ENCODE assay signal across 8 mouse cellular contexts in the genomic region with DNA sequence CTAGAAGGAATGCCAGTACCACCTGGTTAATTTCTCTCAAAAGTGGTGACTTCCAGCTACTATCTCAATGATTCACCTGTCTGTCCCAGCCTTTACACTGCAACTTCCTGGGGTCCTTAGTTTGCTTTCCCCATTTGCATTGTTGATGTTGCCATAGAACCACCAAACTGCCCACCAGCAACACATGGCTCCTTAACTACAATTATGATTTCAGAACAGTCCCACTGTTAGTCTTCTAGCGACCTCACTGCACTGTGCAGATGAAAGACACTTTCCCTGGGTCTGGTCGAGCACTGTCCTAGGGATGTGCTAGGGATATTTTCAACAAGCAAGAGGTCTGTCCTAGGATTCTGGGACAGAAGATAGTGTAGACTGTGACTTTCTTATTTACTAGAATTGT. TPM values are rescaled to one million over a fixed set of nuclear protein-coding genes. Genes with fewer than 3 reads are reported as not detected.
DNase-seq lines count a peak whose midpoint lies in the region; ATAC-seq and TF ChIP-seq lines count a peak whose summit lies in the region.

Gene Wdr1 (minus strand): TSS at position 101 of the 400 bp plus-strand sequence.

- no peaks in the 10 kb centered on the region for H3K27me3 ChIP-seq in Patski
- H3K27me3 ChIP-seq in forebrain, embryonic 16.5 days (replicated peaks; ENCODE audit: control insufficient read depth, insufficient read depth, low read length) = no peaks in the 10 kb centered on the region
- no peaks in the 10 kb centered on the region for H3K27me3 ChIP-seq in hindbrain, embryonic 14.5 days (ENCODE audit: control insufficient read depth, insufficient read depth, low read length)
- no peaks in the 10 kb centered on the region for H3K27me3 ChIP-seq in liver, embryonic 16.5 days (ENCODE audit: control insufficient read depth, insufficient read depth, low read depth, low read length)

- no peak for ATAC-seq in Patski
- ATAC-seq in forebrain, embryonic 16.5 days = no peak
- no peak for ATAC-seq in hindbrain, embryonic 14.5 days (ENCODE audit: low FRiP score)
- no peak for ATAC-seq in liver, embryonic 16.5 days (ENCODE audit: low read depth)

- POLR2A ChIA-PET in Patski (lab: Charles Lee) = interaction anchor here (1.4 kb wide), 1 partner anchor 16 kb away, joined by 3 read pairs; no protein-coding TSS in a partner anchor

- peaks cover 26% of the 10 kb centered on the region for H3K4me1 ChIP-seq in forebrain, embryonic 16.5 days (replicated peaks; ENCODE audit: control insufficient read depth, insufficient read depth, low read length)
- H3K4me1 ChIP-seq in hindbrain, embryonic 14.5 days (replicated peaks; ENCODE audit: control insufficient read depth, insufficient read depth, low read length) = peaks cover 30% of the 10 kb centered on the region
- H3K4me1 ChIP-seq in liver, embryonic 16.5 days (ENCODE audit: control insufficient read depth, low read depth, low read length) = peaks cover 13% of the 10 kb centered on the region

- no peak for TF ChIP-seq CTCF in Patski (IDR thresholded peaks at IDR 0.05)

- no peaks in the 10 kb centered on the region for H3K36me3 ChIP-seq in forebrain, embryonic 16.5 days (ENCODE audit: control insufficient read depth, insufficient read depth)
- peaks cover 14% of the 10 kb centered on the region for H3K36me3 ChIP-seq in hindbrain, embryonic 14.5 days (replicated peaks; ENCODE audit: control insufficient read depth, insufficient read depth)
- H3K36me3 ChIP-seq in liver, embryonic 16.5 days (ENCODE audit: control insufficient read depth, insufficient read depth) = peaks cover 5% of the 10 kb centered on the region; the same call in 1 of the 2 replicates

- H3K9me3 ChIP-seq in forebrain, embryonic 16.5 days (ENCODE audit: control insufficient read depth, low read length) = no peaks in the 10 kb centered on the region
- H3K9me3 ChIP-seq in hindbrain, embryonic 14.5 days (ENCODE audit: control insufficient read depth, low read length) = no peaks in the 10 kb centered on the region
- no peaks in the 10 kb centered on the region for H3K9me3 ChIP-seq in liver, embryonic 16.5 days (replicated peaks; ENCODE audit: control insufficient read depth, low read length)

- H3K27ac ChIP-seq in forebrain, embryonic 16.5 days (ENCODE audit: low read length) = peak within 1 kb of the TSS; percentile 89
- peak within 1 kb of the TSS; percentile 79 for H3K27ac ChIP-seq in hindbrain, embryonic 14.5 days
- H3K27ac ChIP-seq in liver, embryonic 16.5 days (ENCODE audit: low read length) = peak within 1 kb of the TSS; percentile 93

- H3K4me2 ChIP-seq in forebrain, embryonic 16.5 days (ENCODE audit: low read length) = peak within 1 kb of the TSS; percentile 91
- H3K4me2 ChIP-seq in hindbrain, embryonic 14.5 days (replicated peaks) = peak within 1 kb of the TSS; percentile 62
- H3K4me2 ChIP-seq in liver, embryonic 16.5 days (ENCODE audit: low read depth, low read length) = peak within 1 kb of the TSS; percentile 68

- H3K9ac ChIP-seq in forebrain, embryonic 16.5 days (replicated peaks; ENCODE audit: low read depth, low read length) = peak within 1 kb of the TSS; percentile 65
- H3K9ac ChIP-seq in hindbrain, embryonic 14.5 days = peak within 1 kb of the TSS; percentile 64
- H3K9ac ChIP-seq in liver, embryonic 16.5 days (ENCODE audit: low read depth, low read length) = peak within 1 kb of the TSS; percentile 94

- CTCF ChIA-PET in Patski (lab: Charles Lee) = interaction anchor here (1.1 to 1.6 kb wide), 5 partner anchors 13 to 23 kb away, joined by 3 to 7 read pairs (median 4); no protein-coding TSS in a partner anchor

- 74% methylated on average over 2 of the region's 2 CpGs for WGBS in forebrain, embryonic 16.5 days
- WGBS in hindbrain, embryonic 14.5 days = 89% methylated on average over 2 of the region's 2 CpGs
- WGBS in liver, embryonic 16.5 days (ENCODE audit: insufficient replicate concordance) = 53% methylated on average over 2 of the region's 2 CpGs

- DNase-seq in adrenal gland, adult 18-20 months (ENCODE audit: low spot score in 2 of 2) = no peak
- no peak for DNase-seq in adrenal gland, adult (ENCODE audit: inconsistent age in 2 of 2, low spot score in 1 of 2)
- DNase-seq in Patski (ENCODE audit: low read depth, low spot score) = no peak
- DNase-seq in hindbrain, embryonic 14.5 days (ENCODE audit: low spot score) = no peak
- DNase-seq in c-Kit-positive CD71-positive TER-119-positive erythroid progenitor cells, embryonic 14.5 days (ENCODE audit: low spot score) = no peak
- DNase-seq in thymus, postnatal 10 days (ENCODE audit: low spot score in 2 of 2) = no peak

- in situ Hi-C loops in Patski (cut with MboI; ENCODE audit: low pct_unique_long_range_greater_than_20kb) = no loop called here

- peak within 1 kb of the TSS; percentile 91 for H3K4me3 ChIP-seq in forebrain, embryonic 16.5 days (replicated peaks; ENCODE audit: low read length)
- peak within 1 kb of the TSS; percentile 96 for H3K4me3 ChIP-seq in hindbrain, embryonic 14.5 days (replicated peaks; ENCODE audit: low read length)
- peak within 1 kb of the TSS; percentile 90 for H3K4me3 ChIP-seq in liver, embryonic 16.5 days (ENCODE audit: low read depth, low read length)

RNA-seq across cellular contexts. Expression of gene Wdr1, which starts in this region (rescaled TPM):
- total RNA-seq in adrenal gland, adult 18-20 months (2021) = 100 to 1,000 TPM; 123 to 153 TPM
- polyA plus RNA-seq in Patski (2021) = 416 TPM
- polyA plus RNA-seq in forebrain, embryonic 16.5 days (2015; fragmentation: Nextera tagmentation; extraction: Ambion mirVana) = 190 and 193 TPM in 2 replicates
- 183 and 218 TPM in 2 replicates for polyA plus RNA-seq in hindbrain, embryonic 14.5 days (2014; fragmentation: Nextera tagmentation; extraction: Ambion mirVana)
- polyA plus RNA-seq in liver, embryonic 16.5 days (2015; fragmentation: Nextera tagmentation; extraction: Ambion mirVana) = 74.4 and 76.7 TPM in 2 replicates
